Mouse (Mus musculus) erythroblast, embryonic 14.5 days (primary cell): ENCODE measurements around the gene Syngr4. TPM values are rescaled to one million over a fixed set of nuclear protein-coding genes. Genes with fewer than 3 reads are reported as not detected.

Source experiments
- H3K27me3 ChIP-seq: 2 replicates; pipeline ENCODE4 v1.6.1; 2012; ENCODE audit warnings: inconsistent platforms; ENCODE audit not compliant: control insufficient read depth
- H3K36me3 ChIP-seq: 2 replicates; pipeline ENCODE4 v1.6.1; 2012; ENCODE audit warnings: mild to moderate bottlenecking, inconsistent platforms; ENCODE audit not compliant: control insufficient read depth
- H3K4me1 ChIP-seq: 2 replicates; pipeline ENCODE4 v1.6.1; 2012; ENCODE audit warnings: inconsistent platforms; ENCODE audit not compliant: control insufficient read depth
- H3K4me3 ChIP-seq: replicated peaks from 2 replicates; pipeline ENCODE3; 2012; ENCODE audit warnings: moderate library complexity, mild to moderate bottlenecking, inconsistent platforms
- H3K9me3 ChIP-seq: 2 replicates; pipeline ENCODE4 v1.6.1; 2012; ENCODE audit warnings: low read length, inconsistent platforms, mixed read lengths; ENCODE audit not compliant: control insufficient read depth
- GATA1 ChIP-seq: IDR thresholded peaks from 2 replicates; pipeline ENCODE4 v1.6.1; 2012; ENCODE audit warnings: low read length, inconsistent platforms, mixed read lengths
- TAL1 ChIP-seq: IDR thresholded peaks from 3 replicates; pipeline ENCODE4 v1.6.1; 2012; ENCODE audit warnings: low read length, inconsistent platforms, mixed read lengths
- polyA plus RNA-seq: library from polyadenylated mRNA; stranded (reverse); fragments of >175 nt; gene quantifications from 2 replicates; pipeline ENCODE4 v1.2.3, GENCODE M21; 2012

The Syngr4 gene
- polyA plus RNA-seq, 1 experiment, result 1.2 TPM

DNA sequence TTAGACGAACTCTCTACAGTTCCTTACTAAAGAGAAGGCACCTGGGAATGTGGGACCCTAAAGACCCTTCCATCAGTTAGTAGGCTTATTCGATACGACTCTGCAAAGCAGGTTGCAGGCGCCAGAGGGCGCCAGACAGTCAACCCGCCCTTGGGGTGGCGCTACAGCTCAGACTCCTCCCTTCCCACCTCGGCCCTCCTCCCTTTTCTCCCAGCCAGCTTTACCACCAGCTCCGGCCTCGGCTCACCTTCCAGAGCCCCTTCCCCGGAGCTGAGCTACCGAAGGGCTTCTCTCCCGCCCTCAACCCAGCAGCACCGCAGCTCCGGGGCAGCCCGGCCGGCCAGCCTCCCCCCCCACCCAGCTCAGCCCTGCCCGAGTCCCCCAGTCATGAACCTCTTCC is 23.9 kb downstream of the Syngr4 start, which contains the start of gene Kdelr1:
Gene Kdelr1, plus strand, starts transcription at position 149 of the 400 bp plus-strand sequence.
- Histone ChIP-seq H3K4me1 (peaks cover 26% of the 10 kb centered on the region), H3K27me3 (peaks cover 48% of the 10 kb centered on the region), H3K36me3 (peaks cover 41% of the 10 kb centered on the region), H3K9me3 (peaks cover 2% of the 10 kb centered on the region; the same call in 1 of the 2 replicates), H3K4me3 (peak within 1 kb of the TSS; percentile 76)
- TF ChIP-seq GATA1 (no peak), TAL1 (no peak)

DNA sequence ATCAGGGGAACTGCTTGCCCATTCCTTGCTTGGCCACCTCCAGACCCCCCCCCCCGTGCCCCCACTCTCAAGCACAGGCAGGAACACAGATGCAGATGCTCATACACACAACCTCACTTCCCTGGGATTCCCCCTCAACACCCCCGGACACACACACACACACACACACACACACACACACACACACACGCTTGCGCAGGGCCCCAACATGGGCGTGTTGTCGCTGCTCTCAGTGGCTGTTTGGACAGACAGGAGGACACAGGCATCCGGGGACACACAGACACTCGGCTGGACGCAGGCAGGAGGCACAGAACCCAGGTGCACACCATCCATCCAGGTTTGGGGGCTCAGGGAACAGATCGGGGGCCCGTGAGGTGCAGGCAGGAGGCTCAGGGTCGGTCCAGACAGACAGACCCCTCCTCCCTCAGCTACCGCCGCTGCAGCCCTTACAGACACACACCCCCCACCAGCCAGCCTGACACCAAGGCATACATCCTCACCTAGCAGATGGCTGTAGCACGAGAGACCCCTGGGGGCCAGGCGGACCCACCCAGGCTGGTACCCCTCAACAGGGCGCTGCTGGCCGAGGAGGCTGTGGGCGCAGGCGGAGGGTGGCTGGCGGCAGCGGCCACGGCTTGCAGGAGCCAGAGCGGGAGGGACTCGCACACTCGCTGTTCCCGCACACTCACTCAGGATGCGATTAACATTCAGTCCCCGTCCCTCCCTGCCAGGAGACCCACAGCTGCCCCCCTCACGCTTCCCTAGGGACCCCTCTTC is 26.0 kb downstream of the Syngr4 start:
- Histone ChIP-seq H3K4me1 (peaks cover 35% of the 10 kb centered on the region), H3K9me3 (peaks cover 2% of the 10 kb centered on the region; the same call in 1 of the 2 replicates), H3K4me3 (no peak overlapping the region), H3K27me3 (peaks cover 68% of the 10 kb centered on the region), H3K36me3 (peaks cover 19% of the 10 kb centered on the region)
- TF ChIP-seq GATA1, result no peak
- TF ChIP-seq TAL1, result no peak

GRCm38 (mm10) chr7:45869787-45870186 is 26.7 kb downstream of the Syngr4 start:
- peaks cover 12% of the 10 kb centered on the region for H3K36me3 ChIP-seq
- H3K4me3 ChIP-seq, result no peak overlapping the region
- peaks cover 31% of the 10 kb centered on the region for H3K4me1 ChIP-seq
- H3K9me3 ChIP-seq, result peaks cover 2% of the 10 kb centered on the region; the same call in 1 of the 2 replicates
- peaks cover 72% of the 10 kb centered on the region for H3K27me3 ChIP-seq
- no peak for TF ChIP-seq TAL1
- no peak for TF ChIP-seq GATA1

DNA sequence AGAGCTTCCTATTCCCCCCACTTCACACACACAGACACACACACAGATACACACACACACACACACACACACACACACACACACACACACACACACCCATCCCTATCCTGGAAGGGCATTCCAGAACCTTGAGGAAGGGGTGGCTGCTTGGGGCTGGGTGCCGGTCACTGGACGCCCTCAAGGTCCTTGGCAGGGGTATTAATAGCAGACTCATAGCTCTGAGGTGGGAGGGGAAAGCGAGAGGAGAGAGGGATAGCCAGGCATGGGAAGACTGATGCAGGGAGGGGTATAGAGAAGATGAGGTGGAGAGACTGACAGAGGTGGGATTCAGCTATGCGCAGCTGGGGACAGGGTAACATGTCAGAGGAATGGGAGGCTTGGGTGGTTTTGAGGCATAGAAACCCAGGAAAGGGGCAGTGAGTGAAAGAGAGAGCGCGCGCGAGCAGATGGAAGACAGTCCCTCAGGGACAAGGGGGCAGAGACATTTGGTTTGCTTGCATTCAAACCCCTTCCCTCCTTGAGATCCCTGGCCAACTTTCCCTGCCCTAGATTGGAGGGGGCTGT is 27.3 kb downstream of the Syngr4 start:
- H3K27me3 ChIP-seq, result peaks cover 72% of the 10 kb centered on the region

GRCm38 (mm10) chr7:45867871-45868270 is 28.6 kb downstream of the Syngr4 start:
- no peak overlapping the region for H3K4me3 ChIP-seq
- TF ChIP-seq GATA1 (no peak), TAL1 (no peak)
- H3K4me1 ChIP-seq, result peaks cover 12% of the 10 kb centered on the region
- peaks cover 72% of the 10 kb centered on the region for H3K27me3 ChIP-seq
- H3K9me3 ChIP-seq, result peaks cover 2% of the 10 kb centered on the region; the same call in 1 of the 2 replicates
- no peaks in the 10 kb centered on the region for H3K36me3 ChIP-seq

More for the DNA sequence above, 27.3 kb downstream of the Syngr4 start:
- Histone ChIP-seq H3K9me3 (peaks cover 2% of the 10 kb centered on the region; the same call in 1 of the 2 replicates), H3K4me1 (peaks cover 25% of the 10 kb centered on the region), H3K4me3 (no peak overlapping the region), H3K36me3 (peaks cover 6% of the 10 kb centered on the region)
- no peak for TF ChIP-seq TAL1
- no peak for TF ChIP-seq GATA1

DNA sequence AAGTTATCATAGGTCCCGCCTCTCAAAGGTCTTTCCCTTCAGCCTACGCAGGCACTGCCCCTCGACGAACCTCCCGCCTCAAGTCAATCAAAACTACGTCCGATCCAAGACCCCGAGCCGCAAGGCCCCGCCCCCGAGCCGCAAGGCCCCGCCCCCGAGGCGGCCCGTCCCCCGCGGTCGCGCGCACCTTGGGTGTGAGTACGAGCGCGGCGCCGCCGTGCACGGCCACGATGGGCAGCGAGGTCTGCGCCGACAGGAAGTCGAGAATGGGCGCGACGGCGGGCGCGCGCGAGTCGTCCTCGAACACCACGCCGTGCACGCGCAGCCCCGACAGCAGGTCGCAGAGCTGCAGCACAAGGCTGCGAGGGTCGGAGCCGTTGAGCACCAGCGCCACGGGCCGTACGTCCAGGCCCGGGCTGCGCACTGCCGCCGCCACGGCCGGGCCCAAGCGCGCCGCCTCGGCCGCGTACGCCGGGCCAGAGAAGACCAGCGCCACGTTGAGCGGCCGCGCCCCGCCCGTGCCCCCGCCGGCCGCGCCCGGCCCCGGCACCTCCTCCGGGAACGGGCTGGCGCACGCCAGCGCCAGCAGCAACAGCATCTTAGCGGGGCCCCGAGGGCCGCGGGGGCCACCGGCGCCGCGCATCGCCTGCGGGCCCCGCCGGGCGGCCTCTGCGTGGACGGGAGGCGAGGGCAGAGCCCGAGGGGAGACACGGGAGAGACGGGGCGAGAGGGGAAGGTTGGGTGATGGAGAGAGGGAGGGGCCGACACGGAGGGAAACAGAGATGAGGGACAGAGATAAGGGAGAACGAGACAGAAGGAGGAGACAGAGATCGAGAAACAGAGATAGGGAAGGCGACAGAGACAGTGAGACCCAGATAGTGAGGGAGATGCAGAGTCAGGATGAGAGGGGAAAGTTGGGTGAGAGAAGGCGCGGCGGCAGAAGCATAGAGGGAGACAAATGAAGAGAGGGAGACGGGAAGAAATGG is 30.3 kb downstream of the Syngr4 start:
- Histone ChIP-seq H3K9me3 (peaks cover 2% of the 10 kb centered on the region; the same call in 1 of the 2 replicates), H3K36me3 (no peaks in the 10 kb centered on the region), H3K4me3 (peak overlapping the region; percentile 71), H3K4me1 (peaks cover 12% of the 10 kb centered on the region), H3K27me3 (peaks cover 65% of the 10 kb centered on the region)
- TF ChIP-seq TAL1 (no peak), GATA1 (peak; percentile 61; the same call in 1 of the 2 replicates)

- peaks cover 57% of the 10 kb centered on the region for H3K27me3 ChIP-seq
- H3K4me3 ChIP-seq, result no peak overlapping the region
- TF ChIP-seq GATA1 (no peak), TAL1 (no peak)
- H3K4me1 ChIP-seq, result peaks cover 12% of the 10 kb centered on the region
- H3K9me3 ChIP-seq, result no peaks in the 10 kb centered on the region; the same call in 1 of the 2 replicates
- H3K36me3 ChIP-seq, result no peaks in the 10 kb centered on the region
Observed at GRCm38 (mm10) chr7:45864435-45864834, 32.1 kb downstream of the Syngr4 start.

DNA sequence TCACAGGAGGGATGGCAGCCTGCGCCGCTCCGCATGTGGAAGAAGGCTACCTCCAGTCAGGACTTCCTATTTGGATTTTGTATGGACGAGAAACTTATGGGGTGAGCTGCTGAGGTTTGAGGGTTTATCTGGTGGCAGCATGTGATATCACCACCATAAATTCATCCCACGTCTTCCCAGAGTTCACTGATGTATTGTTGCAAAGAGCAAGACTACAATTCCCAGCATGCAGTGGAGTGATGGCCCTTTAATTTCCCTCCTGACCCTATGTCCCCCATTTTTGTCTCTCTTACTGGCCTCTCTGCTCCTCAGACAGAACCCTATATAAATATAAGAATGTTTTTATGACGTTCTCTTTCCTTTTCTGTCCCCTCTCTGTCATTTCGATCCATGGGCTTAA is 33.7 kb downstream of the Syngr4 start:
- H3K36me3 ChIP-seq, result no peaks in the 10 kb centered on the region
- peaks cover 57% of the 10 kb centered on the region for H3K27me3 ChIP-seq
- H3K4me1 ChIP-seq, result peaks cover 12% of the 10 kb centered on the region
- no peaks in the 10 kb centered on the region for H3K9me3 ChIP-seq
- no peak overlapping the region for H3K4me3 ChIP-seq
- no peak for TF ChIP-seq GATA1
